ENCODE assay signal across 21 mouse cellular contexts in the genomic region with DNA sequence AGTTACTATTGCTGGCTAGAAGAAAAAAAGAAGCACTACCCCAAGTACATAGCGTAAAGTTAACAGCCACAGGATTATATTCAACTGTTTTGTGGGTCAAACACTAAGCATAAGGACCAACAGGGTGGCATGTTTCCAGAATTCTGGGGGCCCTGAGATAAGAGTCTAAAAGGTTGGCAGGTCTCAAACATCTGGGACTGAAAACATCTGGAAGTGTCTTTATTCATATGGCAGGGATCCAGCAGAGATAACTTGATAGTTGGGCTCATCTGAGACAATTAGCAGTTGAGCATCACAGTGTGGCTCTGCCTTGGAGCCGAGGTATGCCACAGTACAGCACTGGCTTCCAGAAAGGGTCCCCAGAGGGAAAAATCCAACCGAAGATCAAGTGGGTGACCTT.
DNase-seq lines count a peak whose midpoint lies in the region; ATAC-seq and TF ChIP-seq lines count a peak whose summit lies in the region.
"Had no signal": no experiment of that assay in that cellular context is flagged by ENCODE, and none has a peak within 500 bp of the region (broad histone marks: within the 10 kb centered on the region; RNA-seq: fewer than 3 reads in every experiment).

No protein-coding gene starts in this region.

- WGBS in limb, embryonic 11.5 days, result 88% methylated on average over 3 of the region's 3 CpGs
- 85% methylated on average over 3 of the region's 3 CpGs for WGBS in limb, embryonic 10.5 days
- 59% methylated on average over 3 of the region's 3 CpGs for WGBS in lung, embryonic 14.5 days

- H3K4me1 ChIP-seq in limb, embryonic 11.5 days (ENCODE audit: control insufficient read depth, insufficient read depth, low read length), result no peaks in the 10 kb centered on the region
- peaks cover 4% of the 10 kb centered on the region; the same call in 1 of the 2 replicates for H3K4me1 ChIP-seq in limb, embryonic 10.5 days
- peaks cover 6% of the 10 kb centered on the region; the same call in 1 of the 2 replicates for H3K4me1 ChIP-seq in lung, embryonic 14.5 days (ENCODE audit: insufficient read depth)
- H3K4me1 ChIP-seq: embryonic facial prominence, embryonic 13.5 days had no signal

- H3K4me3 ChIP-seq in limb, embryonic 11.5 days (ENCODE audit: low read depth, low read length), result no peak overlapping the region
- H3K4me3 ChIP-seq in limb, embryonic 10.5 days, result no peak overlapping the region
- no peak overlapping the region for H3K4me3 ChIP-seq in lung, embryonic 14.5 days (ENCODE audit: low read depth, low read length)
- H3K4me3 ChIP-seq: embryonic facial prominence, embryonic 13.5 days; forebrain, embryonic 10.5 days; heart, embryonic 15.5 days; hindbrain, embryonic 13.5 days had no signal

- no peak for TF ChIP-seq CTCF in lung, embryonic 14.5 days (IDR thresholded peaks at IDR 0.05; ENCODE audit: low read depth)

- ATAC-seq in limb, embryonic 11.5 days (ENCODE audit: insufficient number of reproducible peaks, low FRiP score, low TSS enrichment, low read depth), result no peak
- ATAC-seq in lung, embryonic 14.5 days (ENCODE audit: insufficient read depth), result no peak; the same call in 1 of the 2 replicates
- ATAC-seq in megakaryocyte-erythroid progenitor cell, adult 5-6 weeks (replicated peaks; ENCODE audit: low FRiP score, low TSS enrichment, poor library complexity, severe bottlenecking), result peak; percentile 66
- ATAC-seq in frontal cortex, adult (ENCODE audit: low TSS enrichment), result no peak
- ATAC-seq: forebrain, embryonic 14.5 days had no signal

- no peaks in the 10 kb centered on the region for H3K27me3 ChIP-seq in limb, embryonic 11.5 days (ENCODE audit: control insufficient read depth, insufficient read depth, low read length)
- H3K27me3 ChIP-seq in limb, embryonic 10.5 days (ENCODE audit: low read depth, poor library complexity, severe bottlenecking), result no peaks in the 10 kb centered on the region
- H3K27me3 ChIP-seq in lung, embryonic 14.5 days (ENCODE audit: insufficient read depth, low read length), result no peaks in the 10 kb centered on the region
- H3K27me3 ChIP-seq: embryonic facial prominence, embryonic 13.5 days; heart, embryonic 15.5 days had no signal

- no peak overlapping the region for H3K27ac ChIP-seq in limb, embryonic 11.5 days (replicated peaks; ENCODE audit: low read depth, low read length)
- no peak overlapping the region for H3K27ac ChIP-seq in limb, embryonic 10.5 days
- H3K27ac ChIP-seq in lung, embryonic 14.5 days (ENCODE audit: low read depth), result no peak overlapping the region
- H3K27ac ChIP-seq: embryonic facial prominence, embryonic 13.5 days; forebrain, embryonic 10.5 days; heart, embryonic 15.5 days; hindbrain, embryonic 13.5 days had no signal

- no peak overlapping the region for H3K4me2 ChIP-seq in limb, embryonic 11.5 days (ENCODE audit: low read depth, severe bottlenecking)
- H3K4me2 ChIP-seq in lung, embryonic 14.5 days, result no peak overlapping the region
- H3K4me2 ChIP-seq: embryonic facial prominence, embryonic 13.5 days; heart, embryonic 11.5 days; heart, embryonic 15.5 days; hindbrain, embryonic 13.5 days had no signal

- DNase-seq in limb, embryonic 11.5 days (ENCODE audit: low spot score), result peak; percentile 3
- no peak for DNase-seq in limb, embryonic 10.5 days (ENCODE audit: low spot score)
- peak; percentile 41 for DNase-seq in lung, embryonic 14.5 days
- no peak for DNase-seq in lung, postnatal 14 days
- DNase-seq in MN1 (ENCODE audit: low spot score), result peak; percentile 25
- DNase-seq: adrenal gland, adult 2 months; adrenal gland, postnatal 25 days; cerebellum, adult 18-20 months; cerebellum, adult 9-11 months; cerebellum, postnatal 36 days; gastrocnemius, postnatal 36 days; heart, adult 18-20 months; heart, postnatal 14 days had no signal

- no peaks in the 10 kb centered on the region for H3K9me3 ChIP-seq in limb, embryonic 11.5 days (ENCODE audit: control insufficient read depth, low read length)
- no peaks in the 10 kb centered on the region for H3K9me3 ChIP-seq in limb, embryonic 10.5 days (replicated peaks)
- no peaks in the 10 kb centered on the region for H3K9me3 ChIP-seq in lung, embryonic 14.5 days (ENCODE audit: low read depth, low read length)
- H3K9me3 ChIP-seq: embryonic facial prominence, embryonic 13.5 days; forebrain, embryonic 10.5 days; heart, embryonic 15.5 days; hindbrain, embryonic 13.5 days had no signal

- H3K9ac ChIP-seq in limb, embryonic 11.5 days (ENCODE audit: low read length), result no peak overlapping the region
- no peak overlapping the region for H3K9ac ChIP-seq in lung, embryonic 14.5 days
- H3K9ac ChIP-seq: embryonic facial prominence, embryonic 13.5 days; heart, embryonic 15.5 days; hindbrain, embryonic 13.5 days had no signal

- no peaks in the 10 kb centered on the region for H3K36me3 ChIP-seq in limb, embryonic 11.5 days (ENCODE audit: control insufficient read depth, insufficient read depth, low read length)
- no peaks in the 10 kb centered on the region for H3K36me3 ChIP-seq in limb, embryonic 10.5 days
- H3K36me3 ChIP-seq in lung, embryonic 14.5 days (ENCODE audit: insufficient read depth), result no peaks in the 10 kb centered on the region
- H3K36me3 ChIP-seq: embryonic facial prominence, embryonic 13.5 days; forebrain, embryonic 10.5 days; heart, embryonic 15.5 days; hindbrain, embryonic 13.5 days had no signal

Comparison
In these comparisons a context has a peak if more than half of its experiments do, and no peak if none do; other contexts are left out.
1. DNase-seq: peak in limb, embryonic 11.5 days (single experiment), lung, embryonic 14.5 days (single experiment) and MN1 (single experiment); none in limb, embryonic 10.5 days (single experiment) and lung, postnatal 14 days (single experiment).